18 mouse cellular contexts compared by ENCODE assay signal in the genomic region with DNA sequence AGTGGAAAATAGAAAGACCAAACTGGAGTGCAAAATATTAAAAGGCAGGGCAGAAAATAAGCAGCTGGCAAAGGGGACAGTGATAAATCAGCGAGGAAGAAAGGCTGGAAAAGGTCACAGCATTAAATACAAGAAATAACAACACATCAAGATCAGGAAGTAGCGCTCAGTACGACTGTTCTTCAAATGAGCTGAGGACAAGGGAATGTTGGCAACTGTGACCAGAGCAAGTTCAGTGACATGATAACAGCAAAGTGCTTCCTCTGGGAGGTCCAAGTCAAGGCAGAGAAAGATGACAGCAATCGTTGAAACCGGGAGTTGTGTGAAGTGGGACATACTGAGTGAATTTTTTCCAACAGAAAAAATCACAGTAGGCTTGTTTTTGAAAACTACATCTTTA.
"Had no signal": no experiment of that assay in that cellular context is flagged by ENCODE, and none has a peak within 500 bp of the region (broad histone marks: within the 10 kb centered on the region; RNA-seq: fewer than 3 reads in every experiment).

No protein-coding gene starts in this region.

- H3K4me3 ChIP-seq: liver, embryonic 12.5 days; midbrain, embryonic 13.5 days; midbrain, embryonic 15.5 days; myocyte; neural tube, embryonic 13.5 days; neural tube, embryonic 15.5 days had no signal

- H3K36me3 ChIP-seq: liver, embryonic 12.5 days; midbrain, embryonic 13.5 days; midbrain, embryonic 15.5 days; neural tube, embryonic 13.5 days; neural tube, embryonic 15.5 days had no signal

- H3K27me3 ChIP-seq: liver, embryonic 12.5 days; midbrain, embryonic 13.5 days; midbrain, embryonic 15.5 days; neural tube, embryonic 13.5 days; neural tube, embryonic 15.5 days had no signal

- H3K27ac ChIP-seq: liver, embryonic 12.5 days; liver, embryonic 14.5 days; midbrain, embryonic 13.5 days; midbrain, embryonic 15.5 days; neural tube, embryonic 13.5 days; neural tube, embryonic 15.5 days had no signal

- H3K9me3 ChIP-seq: liver, embryonic 12.5 days; midbrain, embryonic 13.5 days; midbrain, embryonic 15.5 days; neural tube, embryonic 13.5 days; neural tube, embryonic 15.5 days had no signal

- H3K4me2 ChIP-seq: liver, embryonic 12.5 days; midbrain, embryonic 11.5 days; midbrain, embryonic 13.5 days; midbrain, embryonic 15.5 days; neural tube, embryonic 13.5 days; neural tube, embryonic 15.5 days had no signal

- ATAC-seq: liver, embryonic 12.5 days; midbrain, embryonic 13.5 days; midbrain, embryonic 15.5 days had no signal

- H3K9ac ChIP-seq: liver, embryonic 12.5 days; liver, embryonic 14.5 days; midbrain, embryonic 13.5 days; midbrain, embryonic 15.5 days; neural tube, embryonic 13.5 days; neural tube, embryonic 15.5 days had no signal

- H3K4me1 ChIP-seq: liver, embryonic 12.5 days; midbrain, embryonic 13.5 days; midbrain, embryonic 15.5 days; neural tube, embryonic 13.5 days; neural tube, embryonic 15.5 days had no signal

- DNase-seq: lung, adult 18-20 months; lung, postnatal 4 days; retina, postnatal 1 day; right cerebral cortex, adult 18-20 months; right cerebral cortex, postnatal 25 days; right cerebral cortex, postnatal 4 days; spleen, adult 18-20 months; thymus, adult 18-20 months; thymus, postnatal 14 days; thymus, postnatal 36 days had no signal
